Mouse (Mus musculus) adrenal gland, postnatal 25 days (tissue): ENCODE results near the gene Zfp106. TPM values are rescaled to one million over a fixed set of nuclear protein-coding genes. Genes with fewer than 3 reads are reported as not detected.

Source experiments
- DNase-seq: peaks from one replicate; pipeline ENCODE4 v3.0.0; 2021; ENCODE audit warnings: mixed read lengths
- total RNA-seq: library from RNA; stranded (reverse); gene quantifications from 2 replicates; pipeline ENCODE4 v1.2.3, GENCODE M21; 2021

The Zfp106 gene
- total RNA-seq, 1 experiment from 2014 or later: 95.5 TPM

DNA sequence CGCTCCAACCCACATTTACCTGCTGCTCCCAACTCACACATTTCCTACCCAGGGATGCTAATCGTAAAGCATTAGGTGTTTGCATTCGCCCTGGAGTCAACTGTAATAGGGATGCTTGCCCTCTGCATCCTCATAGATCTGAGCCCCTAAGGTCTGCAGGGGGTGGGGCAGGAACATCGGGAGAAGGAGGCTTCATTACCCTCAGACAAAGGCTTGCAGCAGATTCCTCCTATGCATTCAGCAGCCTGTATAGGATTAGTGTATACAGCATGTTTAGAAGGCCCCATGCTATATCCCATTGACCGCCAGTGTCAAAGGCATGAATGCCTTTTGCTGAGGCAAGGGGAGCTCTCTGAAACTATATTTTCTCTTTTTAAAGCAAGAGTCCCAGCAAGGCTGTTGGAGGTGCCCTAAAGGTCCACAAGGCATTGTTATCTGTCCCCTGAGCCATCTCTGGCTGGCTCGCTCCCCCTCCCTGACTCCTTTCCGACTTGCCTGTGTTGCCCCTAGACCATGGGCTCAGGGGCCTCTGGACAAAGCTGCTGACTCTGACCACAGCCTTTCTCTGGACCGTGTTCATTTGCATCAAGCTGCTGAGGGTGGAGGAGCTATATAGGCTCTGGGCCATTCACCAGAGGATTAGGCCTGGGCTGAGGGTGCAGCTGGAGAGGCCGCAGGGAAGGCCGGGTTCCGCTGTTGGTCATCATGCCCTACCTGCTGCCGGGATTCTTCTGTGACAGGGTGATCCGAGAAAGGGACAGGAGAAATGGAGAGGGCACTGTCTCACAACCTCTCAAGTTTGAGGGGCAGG, 87.2 kb downstream of the Zfp106 start:
- no peak for DNase-seq

DNA sequence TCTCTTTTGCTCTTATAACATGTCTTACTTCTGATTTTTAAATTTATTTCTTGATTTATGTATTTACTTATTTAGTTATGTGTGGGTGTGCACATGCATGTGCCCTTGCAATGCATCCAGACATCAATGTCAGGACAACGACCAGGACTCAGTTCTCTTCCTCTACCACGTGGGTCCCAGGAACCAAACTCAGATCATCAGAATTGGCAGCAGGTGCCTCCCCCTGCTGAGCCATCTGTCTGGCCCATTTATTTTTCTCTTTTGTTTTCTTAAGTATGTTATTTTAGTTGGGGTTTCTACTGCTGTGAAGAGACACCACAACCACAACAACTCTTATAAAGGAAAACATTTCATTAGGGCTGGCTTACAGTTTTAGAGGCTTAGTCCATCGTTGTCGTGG, 92.8 kb downstream of the Zfp106 start:
- DNase-seq: no peak

DNA sequence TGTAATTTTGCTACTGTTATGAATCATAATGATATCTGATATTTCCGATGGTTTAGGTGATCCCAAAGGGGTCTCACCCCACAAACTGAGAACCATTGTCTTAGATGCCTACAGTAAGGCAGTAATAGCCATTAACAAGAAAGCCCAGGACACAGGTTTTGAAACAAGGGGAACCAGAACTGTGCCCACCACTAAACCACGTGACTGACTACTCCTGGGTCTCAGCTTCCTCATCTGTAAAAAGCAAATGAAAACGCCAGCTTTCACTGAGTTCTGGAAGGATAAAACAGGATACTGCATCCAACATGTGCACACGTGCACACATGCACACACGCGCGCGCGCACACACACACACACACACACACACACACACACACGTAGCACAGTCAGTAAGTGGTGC, 93.9 kb downstream of the Zfp106 start:
- DNase-seq: no peak

DNA sequence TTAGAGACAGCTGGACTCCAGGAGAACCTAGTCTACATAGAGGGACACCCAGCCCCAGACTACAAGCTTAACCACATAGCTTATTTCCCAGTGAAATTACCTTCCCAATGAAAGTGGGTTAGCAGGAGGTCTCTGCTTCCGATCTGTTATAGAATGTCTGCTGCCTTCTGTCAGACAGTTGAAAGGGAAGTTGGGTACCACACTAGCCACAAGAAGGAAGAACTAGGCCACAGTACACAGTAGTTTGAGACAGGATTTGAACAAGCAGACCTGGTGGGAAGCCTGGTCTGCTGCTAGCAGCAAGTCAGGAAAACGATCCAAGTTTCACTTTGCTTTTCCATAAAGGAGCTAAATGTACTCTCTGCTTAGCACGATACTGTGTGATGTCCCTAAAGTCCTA, 94.4 kb downstream of the Zfp106 start:
- no peak for DNase-seq

DNA sequence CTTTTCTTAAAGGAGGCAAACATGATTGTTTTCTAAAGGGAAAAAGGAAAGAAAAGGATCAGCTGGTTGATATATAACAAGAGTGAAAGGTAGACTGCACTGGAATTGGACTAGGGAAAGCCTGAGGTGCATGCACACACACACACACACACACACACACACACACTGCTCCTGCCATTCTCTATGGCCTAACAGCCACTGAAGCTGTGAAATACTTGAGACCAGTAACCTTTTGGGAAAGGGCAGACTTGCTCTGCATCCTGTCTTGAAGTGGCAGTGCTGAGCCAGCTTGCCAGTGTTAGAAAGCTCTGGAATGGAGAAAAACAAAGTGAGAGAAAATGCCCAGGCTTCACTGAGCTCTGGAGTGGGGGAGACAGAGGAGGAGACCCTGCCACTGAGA, 95.6 kb downstream of the Zfp106 start:
- no peak for DNase-seq

DNA sequence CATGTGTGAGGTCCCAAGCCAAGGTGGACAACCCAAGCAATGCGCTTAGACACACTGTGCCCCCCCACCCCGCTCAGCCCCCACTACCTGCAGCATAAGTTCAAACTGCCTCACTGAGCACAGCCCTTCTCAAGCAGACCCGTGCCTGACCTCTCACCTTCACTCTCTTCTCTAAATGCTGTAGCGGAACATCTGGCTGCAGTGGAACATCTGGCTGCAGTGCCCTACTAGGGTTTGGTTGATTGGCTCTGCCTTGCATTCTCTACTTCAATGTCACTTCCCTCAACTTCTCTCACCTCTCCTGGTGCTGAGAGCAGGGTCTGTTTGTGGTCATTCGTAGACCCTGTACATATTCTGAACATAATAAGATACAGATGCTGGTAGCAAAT, 98.3 kb downstream of the Zfp106 start:
- no peak for DNase-seq

DNA sequence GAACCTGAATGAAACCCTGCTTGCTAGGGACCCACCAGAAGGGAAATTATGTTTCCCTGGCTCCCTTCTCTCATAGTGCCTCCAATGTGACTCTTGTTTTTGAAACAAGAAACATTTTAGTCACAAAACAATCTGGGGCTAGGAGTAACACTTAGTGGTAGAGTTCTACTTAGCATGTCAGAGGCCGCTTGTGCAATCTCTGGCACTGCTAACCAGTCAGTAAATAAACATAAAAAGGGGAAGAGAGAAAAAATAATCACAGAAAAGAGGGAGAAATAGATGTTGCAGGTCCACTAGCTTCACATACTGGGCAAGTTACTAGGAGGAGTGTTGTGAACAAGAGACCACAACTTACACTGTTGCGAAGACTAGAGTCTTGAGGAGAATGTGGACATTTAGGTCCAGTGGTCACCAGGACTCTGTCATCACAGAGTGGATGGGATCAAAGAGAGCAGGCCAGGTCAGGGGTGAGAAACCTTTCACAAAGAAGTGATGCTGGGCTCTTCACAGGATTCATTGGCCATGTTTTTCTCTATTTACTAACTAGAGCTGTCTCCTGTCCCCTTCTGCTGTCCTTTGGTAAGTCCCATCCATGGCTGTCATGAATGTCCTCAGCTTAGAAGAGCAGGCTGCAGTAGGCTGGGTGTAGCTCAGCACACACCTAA, 98.8 kb downstream of the Zfp106 start:
- DNase-seq: no peak

DNA sequence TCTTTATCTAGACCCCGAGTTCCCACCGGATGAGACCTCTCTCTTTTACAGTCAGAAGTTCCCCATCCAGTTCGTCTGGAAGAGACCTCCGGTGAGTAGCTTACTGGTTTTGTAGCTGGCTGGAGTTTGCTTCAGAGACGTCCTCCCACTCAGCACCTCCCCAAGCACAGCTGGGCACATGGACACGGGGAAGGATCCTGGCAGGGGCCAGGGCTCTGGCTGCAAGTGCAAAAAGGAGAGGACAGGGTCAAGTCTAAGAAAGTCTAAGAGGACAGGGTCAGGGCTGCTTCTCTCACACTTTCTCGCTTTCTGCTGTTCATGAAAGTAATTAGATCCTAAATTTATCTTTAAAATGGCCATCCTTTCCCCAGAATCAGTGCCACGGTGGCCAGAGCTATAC, 99.6 kb downstream of the Zfp106 start:
- no peak for DNase-seq

DNA sequence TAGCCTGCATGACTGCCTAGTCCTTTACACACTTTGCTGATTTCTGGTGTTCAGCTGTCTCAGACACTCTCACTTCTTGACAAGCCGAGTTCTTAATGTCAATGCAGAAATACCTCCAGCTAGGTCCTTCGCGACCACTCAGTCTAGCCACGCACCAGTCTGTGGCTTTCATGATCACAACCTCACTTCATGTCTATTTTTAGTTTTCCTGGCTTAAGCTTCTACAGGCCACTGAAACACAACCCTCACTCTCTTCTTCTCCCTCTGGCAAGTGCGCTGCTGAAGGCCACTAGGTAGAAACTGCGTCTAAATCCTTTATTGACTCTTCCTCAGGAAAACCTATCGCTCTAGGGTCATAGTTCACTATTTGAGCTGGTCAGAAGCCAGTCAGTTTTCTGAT, 100.3 kb downstream of the Zfp106 start:
- DNase-seq: no peak

DNA sequence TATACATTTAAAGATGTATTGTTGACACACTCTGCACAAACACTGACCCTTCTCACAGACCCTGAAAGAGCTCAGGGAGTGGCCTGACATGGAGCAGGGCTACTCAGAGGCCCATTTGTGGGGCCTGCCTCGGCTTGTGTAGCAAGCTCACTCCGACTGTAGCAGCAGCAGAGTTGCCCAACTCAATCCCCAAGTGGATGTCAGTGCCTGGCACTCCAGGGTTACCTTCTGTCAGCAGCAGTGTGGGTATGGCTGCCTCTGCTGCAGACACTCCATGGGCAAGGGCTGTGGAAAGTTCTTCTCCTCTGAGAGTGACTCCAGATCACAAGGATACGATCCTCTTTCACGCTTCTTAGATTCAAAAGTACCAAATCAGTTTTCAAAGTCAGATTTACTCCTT, 103.4 kb downstream of the Zfp106 start:
- peak; percentile 8 for DNase-seq

Other genes with a start within 250 kb of the Zfp106 start
- not detected in 2 replicates for gene Pla2g4f, start 249.7 kb downstream of the Zfp106 start, total RNA-seq
- gene Vps39, start 210.7 kb downstream of the Zfp106 start, total RNA-seq: 55.9 and 64.3 TPM in 2 replicates
- 26.0 and 42.9 TPM in 2 replicates for gene Ganc, start 159.9 kb downstream of the Zfp106 start, total RNA-seq
- gene Tmem87a, start 159.7 kb downstream of the Zfp106 start, total RNA-seq: 43.3 and 49.9 TPM in 2 replicates
- 0.36 TPM in 1 of 2 replicates, not detected in the other for gene Capn3, start 107.8 kb downstream of the Zfp106 start, total RNA-seq
- 66.7 and 71.7 TPM in 2 replicates for gene Snap23, start 3.8 kb upstream of the Zfp106 start, total RNA-seq
- gene Haus2, start 45.5 kb upstream of the Zfp106 start, total RNA-seq: 14.8 and 15.5 TPM in 2 replicates
- 15.6 and 27.9 TPM in 2 replicates for gene Lrrc57, start 45.7 kb upstream of the Zfp106 start, total RNA-seq
- 20.0 and 31.6 TPM in 2 replicates for gene Stard9, start 65.3 kb upstream of the Zfp106 start, total RNA-seq